Mouse (Mus musculus) hindbrain, postnatal 0 days (tissue): ENCODE results near the gene Fgfr2. TPM values are rescaled to one million over a fixed set of nuclear protein-coding genes. Genes with fewer than 3 reads are reported as not detected.

Source experiments
- ATAC-seq: fragments of 200-750 bp; cut with Nextera tagmentation; 2 replicates; pipeline ENCODE4 v1.8.0; 2017; ENCODE audit warnings: mild to moderate bottlenecking, moderate TSS enrichment, moderate library complexity
- DNase-seq: peaks from one replicate; pipeline ENCODE4 v3.0.0-alpha.2; 2015; ENCODE audit warnings: low spot score
- H3K27ac ChIP-seq: fragments of 300-500 bp; sonication (generic); 2 replicates; pipeline ENCODE4 v1.5.1; 2014; ENCODE audit warnings: mild to moderate bottlenecking
- H3K27me3 ChIP-seq: fragments of 300-500 bp; sonication (generic); 2 replicates; pipeline ENCODE4 v1.6.1; 2014; ENCODE audit warnings: low read length, mixed read lengths; ENCODE audit not compliant: insufficient read depth
- H3K36me3 ChIP-seq: fragments of 300-500 bp; sonication (generic); 2 replicates; pipeline ENCODE4 v1.6.1; 2014; ENCODE audit warnings: low read length, mixed read lengths; ENCODE audit not compliant: insufficient read depth
- H3K4me1 ChIP-seq: fragments of 300-500 bp; sonication (generic); 2 replicates; pipeline ENCODE4 v1.6.1; 2014; ENCODE audit warnings: antibody characterized with exemption, low read length, mixed read lengths; ENCODE audit not compliant: insufficient read depth
- H3K4me2 ChIP-seq: fragments of 300-500 bp; sonication (generic); 2 replicates; pipeline ENCODE4 v1.6.1; 2014; ENCODE audit warnings: low read depth, mild to moderate bottlenecking, low read length, moderate library complexity, mixed read lengths
- H3K4me3 ChIP-seq: fragments of 300-500 bp; sonication (generic); 2 replicates; pipeline ENCODE4 v1.5.1; 2014; ENCODE audit warnings: low read length
- H3K9ac ChIP-seq: fragments of 300-500 bp; sonication (generic); replicated peaks from 2 replicates; pipeline ENCODE4 v1.6.1; 2014; ENCODE audit warnings: mild to moderate bottlenecking, low read length, moderate library complexity, mixed read lengths
- H3K9me3 ChIP-seq: fragments of 300-500 bp; sonication (generic); 2 replicates; pipeline ENCODE4 v1.6.1; 2016; ENCODE audit warnings: low read length, mixed read lengths
- CTCF ChIP-seq: IDR thresholded peaks from 2 replicates; pipeline ENCODE4 v1.5.1; 2016; ENCODE audit warnings: antibody characterized with exemption, control low read depth, low read depth
- WGBS: fragments of 180-500 bp; shearing (Covaris S2); extraction: QIAGEN DNeasy Blood & Tissue Kit; methylation state at CpG from one replicate; pipeline ENCODE4 v1.1.7; 2014; 5-methylcytosine and 5-hydroxymethylcytosine counted together
- polyA plus RNA-seq: library from polyadenylated mRNA; unstranded; fragments of >200 nt; fragmentation: Nextera tagmentation; extraction: Ambion mirVana; gene quantifications from 2 replicates; pipeline ENCODE4 v1.2.1, GENCODE M21; 2015
- total RNA-seq: library from RNA; depleted of rRNA; stranded (reverse); fragments of >200 nt; gene quantifications from 2 replicates; pipeline ENCODE4 v1.2.3, GENCODE M21; 2014

Gene Fgfr2
- total and polyA plus RNA-seq, 2 experiments from 2014 or later = 17.3 to 49.0 TPM

DNA sequence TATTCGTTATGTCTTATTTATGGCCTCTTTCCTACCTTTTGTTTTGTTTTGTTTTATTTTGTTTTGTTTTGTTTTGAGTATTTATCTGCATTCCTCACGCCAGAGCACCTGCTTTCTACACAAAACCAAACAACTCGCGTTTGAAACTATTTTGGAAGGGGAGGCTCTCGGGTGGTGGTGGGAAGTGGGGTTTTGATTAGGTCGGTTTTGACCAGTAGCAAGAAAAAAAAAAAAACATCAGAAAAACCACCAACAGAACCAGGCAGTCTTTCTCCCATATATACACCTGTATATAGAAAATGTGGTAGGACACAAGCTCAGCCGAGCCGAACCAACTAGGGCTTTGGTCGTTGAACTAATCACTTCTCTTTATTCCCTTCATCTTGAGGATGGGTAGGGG lies 1567.0 kb downstream of the Fgfr2 start:
- Histone ChIP-seq H3K27ac (no peak overlapping the region), H3K4me2 (no peak overlapping the region)
- 1% methylated on average over 9 of the region's 9 CpGs for WGBS

GRCm38 (mm10) chr7:131555301-131556081 lies 1567.7 kb downstream of the Fgfr2 start:
- Histone ChIP-seq H3K27ac (no peak overlapping the region), H3K27me3 (peaks cover 72% of the 10 kb centered on the region), H3K4me3 (0 out of 2 replicates have a peak overlapping the region, but pooled peaks have one; percentile 3), H3K9me3 (no peaks in the 10 kb centered on the region), H3K36me3 (no peaks in the 10 kb centered on the region), H3K9ac (no peak overlapping the region), H3K4me2 (peak overlapping the region; percentile 29), H3K4me1 (no peaks in the 10 kb centered on the region)
- under 1% methylated on average over 68 of the region's 68 CpGs for WGBS
- no peak for TF ChIP-seq CTCF
- ATAC-seq = no peak
- no peak for DNase-seq

More for the DNA sequence above, 1567.0 kb downstream of the Fgfr2 start:
- Histone ChIP-seq H3K9me3 (no peaks in the 10 kb centered on the region), H3K36me3 (no peaks in the 10 kb centered on the region), H3K4me1 (peaks cover 3% of the 10 kb centered on the region; the same call in 1 of the 2 replicates), H3K27me3 (peaks cover 65% of the 10 kb centered on the region), H3K9ac (no peak overlapping the region), H3K4me3 (no peak overlapping the region)
- no peak for DNase-seq
- no peak for TF ChIP-seq CTCF
- ATAC-seq = no peak

GRCm38 (mm10) chr7:131554341-131555180 lies 1568.6 kb downstream of the Fgfr2 start:
- peak overlapping the region; percentile 40 for H3K4me2 ChIP-seq
- 1% methylated on average over 44 of the region's 45 CpGs for WGBS
- H3K9ac ChIP-seq = no peak overlapping the region
- peak; percentile 43; the same call in 1 of the 2 replicates for ATAC-seq
- H3K27me3 ChIP-seq = peaks cover 80% of the 10 kb centered on the region
- H3K4me1 ChIP-seq = no peaks in the 10 kb centered on the region
- no peak overlapping the region for H3K27ac ChIP-seq
- no peak for TF ChIP-seq CTCF
- peak overlapping the region; percentile 27 for H3K4me3 ChIP-seq
- no peak for DNase-seq
- no peaks in the 10 kb centered on the region for H3K36me3 ChIP-seq
- no peaks in the 10 kb centered on the region for H3K9me3 ChIP-seq

GRCm38 (mm10) chr7:131553771-131554175 lies 1569.4 kb downstream of the Fgfr2 start:
- Histone ChIP-seq H3K4me2 (peak overlapping the region; percentile 40), H3K27ac (no peak overlapping the region), H3K36me3 (no peaks in the 10 kb centered on the region), H3K27me3 (peaks cover 79% of the 10 kb centered on the region), H3K4me3 (peak overlapping the region; percentile 27), H3K9me3 (no peaks in the 10 kb centered on the region), H3K4me1 (no peaks in the 10 kb centered on the region), H3K9ac (no peak overlapping the region)
- WGBS = under 1% methylated on average over 39 of the region's 39 CpGs
- ATAC-seq (peak; percentile 13; the same call in 1 of the 2 replicates), DNase-seq (no peak)
- TF ChIP-seq CTCF = no peak

DNA sequence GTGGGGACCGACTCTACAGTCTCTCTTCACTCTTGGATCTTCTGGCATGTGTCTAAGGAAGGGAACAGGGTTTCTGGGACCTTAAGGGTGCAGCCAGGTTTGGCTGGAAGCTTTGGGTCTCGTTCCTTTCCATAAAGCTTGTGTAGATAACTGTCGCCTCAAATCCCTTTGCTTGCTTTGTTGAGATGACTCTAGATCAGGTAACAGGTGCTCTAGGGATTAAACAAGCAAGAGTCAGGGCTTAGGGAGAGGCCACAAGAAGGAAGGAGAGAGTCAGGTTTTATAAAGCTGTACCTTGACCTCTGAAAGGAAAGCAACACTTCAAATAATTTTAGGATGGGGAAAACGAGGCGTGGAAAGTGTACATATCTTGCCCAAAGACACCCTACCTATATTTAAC lies 1570.4 kb downstream of the Fgfr2 start:
- Histone ChIP-seq H3K27ac (no peak overlapping the region), H3K9me3 (no peaks in the 10 kb centered on the region), H3K9ac (no peak overlapping the region), H3K36me3 (no peaks in the 10 kb centered on the region), H3K4me2 (no peak overlapping the region), H3K4me3 (no peak overlapping the region), H3K27me3 (peaks cover 81% of the 10 kb centered on the region), H3K4me1 (no peaks in the 10 kb centered on the region)
- TF ChIP-seq CTCF = no peak
- ATAC-seq (no peak), DNase-seq (no peak)
- WGBS = 2% methylated on average over 5 of the region's 5 CpGs

GRCm38 (mm10) chr7:131551931-131552741 lies 1571.0 kb downstream of the Fgfr2 start:
- no peak overlapping the region for H3K27ac ChIP-seq

More at GRCm38 (mm10) chr7:131551931-131552741, 1571.0 kb downstream of the Fgfr2 start:
- no peak for ATAC-seq
- no peak overlapping the region for H3K4me3 ChIP-seq
- DNase-seq = no peak
- H3K4me1 ChIP-seq = no peaks in the 10 kb centered on the region
- TF ChIP-seq CTCF = no peak
- peaks cover 83% of the 10 kb centered on the region for H3K27me3 ChIP-seq
- no peaks in the 10 kb centered on the region for H3K36me3 ChIP-seq
- no peak overlapping the region for H3K4me2 ChIP-seq
- no peaks in the 10 kb centered on the region for H3K9me3 ChIP-seq
- under 1% methylated on average over 42 of the region's 42 CpGs for WGBS
- H3K9ac ChIP-seq = no peak overlapping the region
